Mouse (Mus musculus): ENCODE data around the gene Tm6sf2. TPM values are rescaled to one million over a fixed set of nuclear protein-coding genes. Genes with fewer than 3 reads are reported as not detected.
"Not testable (repeated sequence)": the region's sequence is repeated elsewhere in the genome, so short reads cannot be mapped to it uniquely, and the experiment has no call there.

Tm6sf2 gene
- total RNA-seq (2021): 0.43 and 1.9 TPM in 2 replicates
- long read RNA-seq, transcript Tm6sf2-202 (10 exons, 1,446 nt): major isoform, 28 of 33 reads
- long read RNA-seq, partial matches to known transcripts: 0 of 33 reads
- long read RNA-seq, other reads (novel, unspliced or antisense): 5 of 33 reads

DNA sequence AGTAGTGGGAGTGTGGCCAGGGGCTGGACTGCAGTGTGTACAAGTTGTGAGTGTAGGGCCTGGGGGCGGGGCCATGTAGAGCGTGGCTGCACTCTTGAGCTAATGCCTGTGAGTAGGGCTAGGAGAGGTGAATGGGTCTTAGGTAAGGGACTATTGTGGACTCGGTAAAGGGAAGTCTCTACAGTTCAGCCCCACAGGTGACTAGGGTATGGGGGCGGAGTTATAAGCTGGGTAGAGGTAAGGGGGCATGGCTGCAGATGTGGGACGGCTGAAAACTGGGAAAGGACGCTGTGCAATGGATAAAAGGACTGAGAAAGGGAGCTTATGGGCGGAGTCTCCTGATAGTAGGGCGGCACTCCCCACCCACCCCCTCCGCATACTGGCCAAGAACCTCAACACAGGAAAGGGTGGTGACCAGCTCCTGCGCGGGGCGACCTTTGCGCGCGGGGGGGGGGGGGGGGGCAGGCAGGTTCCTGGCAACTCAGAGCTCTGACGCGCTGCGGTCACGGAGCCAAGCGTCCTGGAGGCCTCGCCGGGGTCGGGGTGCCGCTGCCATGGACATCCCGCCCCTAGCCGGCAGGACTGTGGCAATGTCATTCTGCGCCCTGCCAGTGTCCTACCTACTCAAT is at the start of gene Tm6sf2:
Gene Tm6sf2, plus strand, starts transcription at position 484 of the 629 bp plus-strand sequence.
- peak; percentile 52 for DNase-seq

GRCm38 (mm10) chr8:70023596-70023995 is 49.1 kb upstream of the Tm6sf2 start:
- DNase-seq: no peak

DNA sequence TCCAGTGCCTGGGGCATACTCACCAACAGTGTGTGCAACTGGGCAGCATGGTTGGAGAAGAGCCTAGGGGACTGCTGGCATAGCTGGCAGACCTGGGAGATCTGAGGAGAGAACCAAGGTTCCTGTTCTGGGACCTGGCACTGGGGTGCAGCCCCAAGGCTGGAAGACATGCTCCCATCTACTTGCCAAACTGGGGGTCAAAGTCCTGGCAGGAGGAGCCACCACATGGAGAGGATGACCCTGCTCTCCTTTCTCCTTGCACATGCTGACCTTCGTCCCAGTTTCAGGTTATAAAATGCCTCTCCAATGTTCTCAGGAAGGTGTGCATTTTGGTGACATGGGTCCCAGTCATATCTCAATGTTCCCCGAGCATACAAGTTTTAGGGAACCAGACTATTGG is 46.6 kb upstream of the Tm6sf2 start:
- no peak for DNase-seq

GRCm38 (mm10) chr8:70030255-70030654 is 42.5 kb upstream of the Tm6sf2 start:
- no peak for DNase-seq

DNA sequence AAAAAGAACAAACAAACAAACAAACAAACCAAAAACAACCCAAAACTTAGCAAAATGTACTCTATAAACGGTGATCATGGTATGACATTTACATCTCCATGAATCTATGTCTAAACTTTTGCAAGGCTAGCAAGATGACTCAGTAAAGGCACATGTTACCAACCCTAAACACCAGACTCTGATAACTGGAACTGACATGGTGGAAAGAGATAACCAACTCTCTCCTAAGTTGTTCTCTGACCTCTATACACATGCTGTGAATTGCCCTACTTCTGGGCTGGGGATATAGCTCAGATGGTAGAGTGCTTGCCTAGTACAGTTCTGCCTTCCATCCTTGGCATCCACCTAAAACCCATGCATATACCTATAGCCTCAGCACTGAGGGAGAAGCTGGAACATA is 34.7 kb upstream of the Tm6sf2 start:
- DNase-seq: no peak

- DNase-seq: peak; percentile 46
These were observed 30.7 kb upstream of the Tm6sf2 start for GRCm38 (mm10) chr8:70041885-70042546.

- DNase-seq: peak; percentile 95
These were observed 29.9 kb upstream of the Tm6sf2 start, which contains the start of the genes Mau2 and Sugp1 for GRCm38 (mm10) chr8:70042583-70043455. Mau2 (minus strand) TSS chr8:70042734. Sugp1 (plus strand) TSS chr8:70042813.

DNA sequence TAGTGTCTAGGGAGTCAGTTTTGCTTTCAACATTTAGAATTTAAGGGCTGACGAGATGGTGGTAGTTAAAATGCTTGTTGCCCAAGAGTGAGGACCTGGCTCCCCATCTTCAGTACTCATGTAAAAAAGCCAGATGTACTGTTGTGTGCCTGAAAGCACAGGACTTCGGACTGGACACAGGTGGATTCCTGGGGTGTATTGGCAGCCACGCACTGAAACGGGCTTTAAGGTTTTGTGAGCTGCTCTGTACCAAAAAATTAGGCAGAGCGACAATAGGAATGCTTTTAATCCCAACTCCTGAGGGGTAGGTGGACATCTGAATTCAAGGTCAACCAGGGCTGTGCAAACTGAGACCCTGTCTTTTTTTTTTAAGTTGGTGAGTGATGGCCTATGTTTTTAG is 28.7 kb upstream of the Tm6sf2 start:
- no peak for DNase-seq

DNA sequence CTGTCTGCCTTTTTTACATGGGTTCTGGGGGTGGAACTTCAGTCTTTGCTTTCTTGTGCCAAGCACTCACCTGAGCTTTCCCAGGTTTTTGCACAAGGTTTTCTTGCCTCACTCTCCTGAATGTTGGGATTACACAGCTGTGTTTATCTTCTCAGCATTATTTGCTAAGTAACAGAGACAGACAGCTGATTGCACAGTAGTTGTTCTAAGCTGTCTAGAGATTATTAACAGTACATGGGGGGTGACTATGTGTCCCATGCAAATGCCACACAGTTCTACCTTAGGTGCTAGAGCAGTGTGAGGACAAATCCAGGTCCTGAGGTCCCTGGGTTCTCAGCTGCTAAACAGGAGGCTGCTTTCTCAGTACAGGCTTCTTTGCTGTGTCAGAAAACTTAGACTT is 23.1 kb upstream of the Tm6sf2 start:
- no peak for DNase-seq

DNA sequence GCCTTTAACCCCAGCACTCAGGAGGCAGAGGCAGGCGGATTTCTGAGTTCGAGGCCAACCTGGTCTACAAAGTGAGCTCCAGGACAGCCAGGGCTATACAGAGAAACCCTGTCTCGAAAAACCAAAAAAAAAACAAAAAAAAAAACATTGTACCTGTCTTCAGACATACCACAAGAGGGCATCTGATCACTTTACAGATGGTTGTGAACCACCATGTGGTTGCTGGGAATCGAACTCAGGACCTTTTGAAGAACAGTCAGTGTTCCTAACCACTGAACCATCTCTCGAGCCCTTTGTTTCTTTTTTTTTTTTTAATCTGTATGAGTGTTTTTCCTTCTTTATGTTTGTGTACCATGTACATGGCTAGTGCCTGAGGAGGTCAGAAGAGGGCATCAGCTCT is 22.3 kb upstream of the Tm6sf2 start:
- DNase-seq: not testable (repeated sequence)

DNA sequence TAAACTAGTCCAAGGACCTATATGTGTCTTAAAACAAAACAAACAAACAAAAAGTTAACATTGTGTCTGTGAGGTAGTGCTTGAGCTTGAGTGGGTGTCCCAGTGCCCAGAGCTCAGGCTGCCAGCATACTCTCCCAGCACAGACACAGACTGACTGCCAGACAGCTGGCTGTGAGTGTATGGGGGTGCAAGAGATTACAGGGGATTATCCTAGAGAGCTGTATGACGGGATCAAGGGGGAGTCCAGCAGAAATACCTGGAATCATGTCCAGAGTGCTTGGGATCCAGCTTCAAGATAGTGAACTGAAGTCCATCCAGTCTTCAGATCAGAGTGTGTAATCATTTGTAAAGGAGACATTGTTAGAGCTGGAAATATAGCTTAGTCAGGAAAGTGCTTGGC is 15.0 kb upstream of the Tm6sf2 start:
- no peak for DNase-seq

GRCm38 (mm10) chr8:70071836-70072440 is 786 bp upstream of the Tm6sf2 start:
- no peak for DNase-seq

DNA sequence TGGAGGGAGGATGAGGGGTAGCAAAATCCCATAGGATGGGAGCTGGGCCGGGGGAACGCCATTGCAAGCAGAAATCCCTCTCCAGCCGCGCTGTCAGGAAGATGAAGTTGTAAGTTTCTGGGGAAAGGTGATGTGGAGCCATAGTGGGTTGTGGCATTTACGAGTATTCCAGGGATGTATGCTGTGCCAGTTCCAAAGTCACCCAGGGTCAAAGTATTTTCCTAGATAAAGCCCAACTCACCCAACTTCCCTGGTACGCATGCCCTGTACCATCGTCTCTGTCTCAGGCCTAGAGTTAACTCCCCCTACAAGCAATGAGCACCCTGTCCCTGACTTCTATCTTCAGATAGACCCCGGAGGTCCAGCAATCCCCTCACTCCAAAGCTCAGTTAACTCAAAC is 396 bp downstream of the Tm6sf2 start:
- DNase-seq: no peak

DNA sequence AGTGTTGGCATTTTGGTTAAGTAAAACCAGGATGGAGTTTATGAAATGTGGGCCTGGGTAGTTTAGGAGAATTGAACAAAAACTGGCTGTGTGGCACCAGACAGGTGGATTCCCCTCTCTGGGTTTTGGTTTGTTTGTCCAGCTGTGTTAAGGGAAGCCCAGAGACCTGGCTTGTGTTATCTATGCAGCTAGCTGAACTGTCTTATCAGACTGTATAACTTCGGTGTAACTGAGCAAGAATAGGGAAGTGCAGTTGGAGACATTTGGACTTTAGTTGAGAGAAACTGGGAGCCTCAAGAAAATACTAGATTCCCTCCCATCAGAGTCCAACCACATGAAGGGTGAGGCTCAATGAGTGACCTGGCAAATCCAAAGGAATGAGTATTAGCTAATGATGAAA is 958 bp downstream of the Tm6sf2 start:
- DNase-seq: no peak

GRCm38 (mm10) chr8:70081976-70082375 is 9.3 kb downstream of the Tm6sf2 start:
- DNase-seq: no peak

DNA sequence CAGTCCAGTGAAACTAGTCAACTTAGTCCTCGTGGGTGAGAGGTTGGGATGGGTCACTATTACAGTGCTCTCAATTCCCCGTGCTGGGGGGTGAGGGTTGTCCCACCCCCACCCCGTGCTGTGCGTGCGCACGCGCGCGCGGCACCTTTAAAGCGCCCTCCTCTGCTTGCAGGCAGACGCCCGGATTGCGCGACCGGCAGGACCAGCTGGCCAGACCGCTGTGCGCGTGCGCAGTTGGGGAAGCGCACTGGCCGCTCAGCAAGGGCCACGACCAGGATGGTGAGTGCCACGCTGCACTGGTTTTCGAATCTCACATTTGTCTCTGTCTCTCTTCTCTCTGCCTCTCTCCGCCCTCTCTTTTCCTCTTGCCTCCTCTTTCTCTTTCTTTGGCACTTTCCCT is 10.6 kb downstream of the Tm6sf2 start, which contains the start of gene Hapln4:
Gene Hapln4, plus strand, starts transcription at position 173 of the 400 bp plus-strand sequence.
- peak; percentile 74 for DNase-seq

- DNase-seq: peak; percentile 15
These were observed 11.7 kb downstream of the Tm6sf2 start for GRCm38 (mm10) chr8:70084191-70085065.

DNA sequence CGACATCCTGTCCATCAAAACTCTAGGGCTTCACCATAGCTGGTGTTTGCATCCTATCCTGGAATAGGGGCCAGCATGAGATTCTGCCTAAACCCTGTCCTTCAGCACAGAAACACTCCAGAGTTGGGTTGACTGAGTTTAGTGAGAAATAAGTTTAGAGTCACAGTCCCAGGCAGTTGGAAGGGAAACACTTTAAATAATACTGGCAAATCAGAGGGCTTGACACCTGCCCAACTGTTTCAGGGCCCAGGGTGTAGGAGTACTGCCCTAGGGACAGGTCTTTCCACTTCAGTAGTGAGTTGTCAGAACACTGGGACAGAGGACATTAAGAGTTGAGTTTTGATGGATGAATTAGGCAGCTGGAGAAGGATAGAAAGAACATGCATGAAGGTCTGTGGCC is 13.4 kb downstream of the Tm6sf2 start:
- no peak for DNase-seq

DNA sequence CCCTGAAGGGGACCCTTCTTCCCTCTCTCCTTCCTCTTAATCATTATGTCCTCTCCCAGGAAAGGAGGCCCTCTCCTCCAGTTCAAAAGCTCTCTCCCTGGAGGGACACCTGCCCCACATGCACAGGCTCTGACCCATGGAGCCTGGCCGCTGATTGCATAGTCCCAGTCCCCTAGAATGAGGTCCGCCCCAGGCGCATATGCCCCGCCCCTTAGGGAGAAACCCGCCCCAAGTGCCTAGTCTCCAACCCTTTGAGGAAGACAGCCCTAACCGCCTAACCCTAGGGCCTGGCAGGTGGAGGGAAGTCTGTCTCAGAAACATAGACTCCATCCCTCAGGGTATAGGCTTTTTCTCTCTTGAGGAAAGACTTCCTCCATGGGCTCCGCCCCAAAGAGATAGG is 14.5 kb downstream of the Tm6sf2 start:
- DNase-seq: no peak

- peak; percentile 50 for DNase-seq
These were observed 15.3 kb downstream of the Tm6sf2 start for GRCm38 (mm10) chr8:70087836-70088650.

Data from adrenal gland, postnatal 25 days (tissue).